Mouse (Mus musculus): ENCODE results near the gene Pitpna. TPM values are rescaled to one million over a fixed set of nuclear protein-coding genes. Genes with fewer than 3 reads are reported as not detected.
A peak's percentile ranks its signal among the peaks of the same experiment; 100 is the strongest.
"Not testable (repeated sequence)": the region's sequence is repeated elsewhere in the genome, so short reads cannot be mapped to it uniquely, and the experiment has no call there.

Gene Pitpna
- total RNA-seq, 2 experiments from 2014 or later: 330 to 343 TPM

- DNase-seq (ENCODE audit: low spot score in 2 of 2): no peak
Observed at GRCm38 (mm10) chr11:75586963-75587362, 934 bp upstream of the Pitpna start.

GRCm38 (mm10) chr11:75588285-75588941, 516 bp downstream of the Pitpna start:
- DNase-seq (ENCODE audit: low spot score in 2 of 2): peak in 1 of 2 experiments; percentile 12

GRCm38 (mm10) chr11:75592612-75593011, 4.7 kb downstream of the Pitpna start:
- no peak for DNase-seq (ENCODE audit: low spot score in 2 of 2)

- no peak for DNase-seq (ENCODE audit: low spot score in 2 of 2)
Observed at GRCm38 (mm10) chr11:75594431-75594830, 6.5 kb downstream of the Pitpna start.

GRCm38 (mm10) chr11:75595404-75595803, 7.5 kb downstream of the Pitpna start:
- no peak for DNase-seq (ENCODE audit: low spot score in 2 of 2)

GRCm38 (mm10) chr11:75595816-75596215, 7.9 kb downstream of the Pitpna start:
- DNase-seq (ENCODE audit: low spot score in 2 of 2): no peak

GRCm38 (mm10) chr11:75596726-75597255, 8.9 kb downstream of the Pitpna start:
- DNase-seq (ENCODE audit: low spot score in 2 of 2): no peak

GRCm38 (mm10) chr11:75598004-75598403, 10.1 kb downstream of the Pitpna start:
- DNase-seq (ENCODE audit: low spot score in 2 of 2): no peak

GRCm38 (mm10) chr11:75599802-75600201, 11.9 kb downstream of the Pitpna start:
- not testable (repeated sequence) for DNase-seq (ENCODE audit: low spot score in 2 of 2)

GRCm38 (mm10) chr11:75604826-75605225, 16.9 kb downstream of the Pitpna start:
- DNase-seq (ENCODE audit: low spot score in 2 of 2): no peak

GRCm38 (mm10) chr11:75605318-75605717, 17.4 kb downstream of the Pitpna start:
- DNase-seq (ENCODE audit: low spot score in 2 of 2): no peak

GRCm38 (mm10) chr11:75608776-75609175, 20.9 kb downstream of the Pitpna start:
- DNase-seq (ENCODE audit: low spot score in 2 of 2): no peak

GRCm38 (mm10) chr11:75610021-75610420, 22.1 kb downstream of the Pitpna start:
- no peak for DNase-seq (ENCODE audit: low spot score in 2 of 2)

GRCm38 (mm10) chr11:75614769-75615168, 26.9 kb downstream of the Pitpna start:
- DNase-seq (ENCODE audit: low spot score in 2 of 2): no peak

- no peak for DNase-seq (ENCODE audit: low spot score in 2 of 2)
Observed at GRCm38 (mm10) chr11:75615556-75615955, 27.7 kb downstream of the Pitpna start.

GRCm38 (mm10) chr11:75619133-75619532, 31.2 kb downstream of the Pitpna start:
- DNase-seq (ENCODE audit: low spot score in 2 of 2): no peak

- DNase-seq (ENCODE audit: low spot score in 2 of 2): peak; percentile 52 to 61
Observed at GRCm38 (mm10) chr11:75620136-75620780, 32.4 kb downstream of the Pitpna start.

- DNase-seq (ENCODE audit: low spot score in 2 of 2): no peak
Observed at GRCm38 (mm10) chr11:75621426-75621825, 33.5 kb downstream of the Pitpna start.

GRCm38 (mm10) chr11:75622588-75623329, 34.9 kb downstream of the Pitpna start:
- DNase-seq (ENCODE audit: low spot score in 2 of 2): no peak

- DNase-seq (ENCODE audit: low spot score in 2 of 2): no peak
Observed at GRCm38 (mm10) chr11:75624102-75624554, 36.2 kb downstream of the Pitpna start.

GRCm38 (mm10) chr11:75625820-75626219, 37.9 kb downstream of the Pitpna start:
- peak in 1 of 2 experiments; percentile 32 for DNase-seq (ENCODE audit: low spot score in 2 of 2)

- DNase-seq (ENCODE audit: low spot score in 2 of 2): no peak
Observed at GRCm38 (mm10) chr11:75630098-75630497, 42.2 kb downstream of the Pitpna start.

Measured in left cerebral cortex, adult 18-20 months (tissue).